Mouse (Mus musculus) forebrain, embryonic 16.5 days (tissue): ENCODE measurements at regions not wholly inside any gene's neighbourhood (a gene's known extent, or its start where the extent isn't known, plus 50 kb on each side); places are given as distances from the start of the nearest gene placed in this dataset.
A peak's percentile ranks its signal among the peaks of the same experiment; 100 is the strongest.

Experiments used
- ATAC-seq: fragments of 200-750 bp; cut with Nextera tagmentation; 2 replicates; pipeline ENCODE4 v1.8.0; 2017; ENCODE audit warnings: mild to moderate bottlenecking, moderate library complexity
- H3K27ac ChIP-seq: fragments of 300-500 bp; sonication (generic); 2 replicates; pipeline ENCODE4 v1.5.1; 2014; ENCODE audit warnings: low read length, control low read depth
- H3K27me3 ChIP-seq: fragments of 300-500 bp; sonication (generic); replicated peaks from 2 replicates; pipeline ENCODE4 v1.6.1; 2014; ENCODE audit warnings: low read length; ENCODE audit not compliant: control insufficient read depth, insufficient read depth
- H3K36me3 ChIP-seq: fragments of 300-500 bp; sonication (generic); 2 replicates; pipeline ENCODE4 v1.6.1; 2014; ENCODE audit not compliant: control insufficient read depth, insufficient read depth
- H3K4me1 ChIP-seq: fragments of 300-500 bp; sonication (generic); replicated peaks from 2 replicates; pipeline ENCODE4 v1.6.1; 2014; ENCODE audit warnings: low read length; ENCODE audit not compliant: control insufficient read depth, insufficient read depth
- H3K4me2 ChIP-seq: fragments of 300-500 bp; sonication (generic); 2 replicates; pipeline ENCODE4 v1.6.1; 2014; ENCODE audit warnings: mild to moderate bottlenecking, low read length, control low read depth
- H3K4me3 ChIP-seq: fragments of 300-500 bp; sonication (generic); replicated peaks from 2 replicates; pipeline ENCODE4 v1.5.1; 2014; ENCODE audit warnings: mild to moderate bottlenecking, low read length, control low read depth
- H3K9ac ChIP-seq: fragments of 300-500 bp; sonication (generic); replicated peaks from 2 replicates; pipeline ENCODE4 v1.6.1; 2014; ENCODE audit warnings: low read depth, low read length, control low read depth
- H3K9me3 ChIP-seq: fragments of 300-500 bp; sonication (generic); 2 replicates; pipeline ENCODE4 v1.6.1; 2016; ENCODE audit warnings: low read length; ENCODE audit not compliant: control insufficient read depth
- WGBS: fragments of 180-500 bp; shearing (Covaris S2); extraction: QIAGEN DNeasy Blood & Tissue Kit; methylation state at CpG from one replicate; pipeline ENCODE4 v1.1.7; 2014; 5-methylcytosine and 5-hydroxymethylcytosine counted together

GRCm38 (mm10) chr1:137204371-137204770 lies 244.1 kb upstream of the Nr5a2 start:
- no peaks in the 10 kb centered on the region for H3K27me3 ChIP-seq
- no peaks in the 10 kb centered on the region for H3K36me3 ChIP-seq
- no peak overlapping the region for H3K27ac ChIP-seq
- H3K4me2 ChIP-seq = no peak overlapping the region
- no peaks in the 10 kb centered on the region for H3K9me3 ChIP-seq
- H3K9ac ChIP-seq = no peak overlapping the region
- no peaks in the 10 kb centered on the region for H3K4me1 ChIP-seq
- no peak overlapping the region for H3K4me3 ChIP-seq
- WGBS = 88% methylated on average over 7 of the region's 7 CpGs
- no peak for ATAC-seq

- Histone ChIP-seq H3K27me3 (no peaks in the 10 kb centered on the region), H3K9me3 (no peaks in the 10 kb centered on the region), H3K9ac (no peak overlapping the region), H3K4me3 (no peak overlapping the region), H3K27ac (no peak overlapping the region), H3K36me3 (no peaks in the 10 kb centered on the region), H3K4me2 (no peak overlapping the region), H3K4me1 (no peaks in the 10 kb centered on the region)
- no peak for ATAC-seq
- 89% methylated on average over 8 of the region's 8 CpGs for WGBS
Measured at GRCm38 (mm10) chr1:137203512-137203911, 243.3 kb upstream of the Nr5a2 start.

DNA sequence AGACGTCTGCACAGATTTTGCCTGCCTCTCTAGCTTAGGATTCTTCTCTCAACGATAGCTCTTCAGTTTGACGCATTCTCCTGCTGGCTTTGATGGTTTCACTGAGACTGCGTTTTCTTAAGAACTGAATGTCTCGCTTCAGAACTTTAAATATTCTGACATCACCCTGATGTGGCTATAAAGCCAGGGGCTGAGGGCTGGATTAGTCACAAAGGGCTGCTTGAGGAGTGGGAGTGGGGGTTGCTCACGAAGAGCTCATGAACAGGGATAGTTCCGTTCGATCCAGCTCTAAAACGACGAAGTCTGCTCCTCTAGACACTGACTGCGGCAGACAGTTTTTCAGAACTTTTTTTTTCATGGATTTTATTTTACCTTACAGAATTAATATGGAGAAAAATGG lies 240.7 kb upstream of the Nr5a2 start:
- H3K4me1 ChIP-seq = no peaks in the 10 kb centered on the region
- ATAC-seq = peak; percentile 67; the same call in 1 of the 2 replicates
- no peak overlapping the region for H3K4me3 ChIP-seq
- H3K36me3 ChIP-seq = no peaks in the 10 kb centered on the region
- no peak overlapping the region for H3K27ac ChIP-seq
- no peak overlapping the region for H3K9ac ChIP-seq
- 26% methylated on average over 11 of the region's 11 CpGs for WGBS
- H3K27me3 ChIP-seq = no peaks in the 10 kb centered on the region
- no peak overlapping the region for H3K4me2 ChIP-seq
- no peaks in the 10 kb centered on the region for H3K9me3 ChIP-seq

- ATAC-seq = no peak
- Histone ChIP-seq H3K9me3 (no peaks in the 10 kb centered on the region), H3K27me3 (no peaks in the 10 kb centered on the region), H3K9ac (no peak overlapping the region), H3K36me3 (no peaks in the 10 kb centered on the region), H3K27ac (no peak overlapping the region), H3K4me1 (no peaks in the 10 kb centered on the region), H3K4me3 (no peak overlapping the region), H3K4me2 (no peak overlapping the region)
Measured at GRCm38 (mm10) chr1:137195962-137196361, 235.7 kb upstream of the Nr5a2 start.

- H3K27me3 ChIP-seq = no peaks in the 10 kb centered on the region
- H3K9me3 ChIP-seq = no peaks in the 10 kb centered on the region
- H3K4me1 ChIP-seq = no peaks in the 10 kb centered on the region
- no peaks in the 10 kb centered on the region for H3K36me3 ChIP-seq
- H3K4me2 ChIP-seq = no peak overlapping the region
- 55% methylated on average over 3 of the region's 3 CpGs for WGBS
- ATAC-seq = no peak
- no peak overlapping the region for H3K4me3 ChIP-seq
- no peak overlapping the region for H3K27ac ChIP-seq
- H3K9ac ChIP-seq = no peak overlapping the region
Measured at GRCm38 (mm10) chr1:137195065-137195620, 234.9 kb upstream of the Nr5a2 start.

DNA sequence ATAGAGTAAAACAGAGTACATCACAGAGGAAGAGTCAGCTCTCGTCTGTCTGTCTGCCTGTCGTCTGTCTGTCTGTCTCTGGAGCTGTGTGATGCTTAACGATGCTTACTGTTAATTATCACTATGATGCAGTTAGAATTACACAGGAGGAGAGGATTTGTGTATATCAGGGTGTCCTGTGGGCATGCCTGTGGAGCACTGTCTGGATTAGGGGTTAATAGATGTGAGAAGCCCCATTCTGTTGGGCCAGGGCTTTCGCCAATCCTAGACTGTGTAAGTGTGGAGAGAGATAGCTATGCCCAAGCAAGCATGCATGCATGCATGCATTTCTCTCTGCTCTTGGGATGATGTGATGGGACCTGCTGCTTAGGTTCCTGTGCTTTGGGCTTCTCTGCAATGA lies 218.0 kb upstream of the Nr5a2 start:
- H3K27me3 ChIP-seq = no peaks in the 10 kb centered on the region
- no peaks in the 10 kb centered on the region for H3K9me3 ChIP-seq
- no peak overlapping the region for H3K4me3 ChIP-seq
- H3K9ac ChIP-seq = no peak overlapping the region
- 90% methylated on average over 4 of the region's 4 CpGs for WGBS
- 0 out of 2 replicates have a peak, but pooled peaks cover 2% of the 10 kb centered on the region for H3K4me1 ChIP-seq
- H3K27ac ChIP-seq = no peak overlapping the region
- H3K36me3 ChIP-seq = no peaks in the 10 kb centered on the region
- ATAC-seq = no peak
- no peak overlapping the region for H3K4me2 ChIP-seq

DNA sequence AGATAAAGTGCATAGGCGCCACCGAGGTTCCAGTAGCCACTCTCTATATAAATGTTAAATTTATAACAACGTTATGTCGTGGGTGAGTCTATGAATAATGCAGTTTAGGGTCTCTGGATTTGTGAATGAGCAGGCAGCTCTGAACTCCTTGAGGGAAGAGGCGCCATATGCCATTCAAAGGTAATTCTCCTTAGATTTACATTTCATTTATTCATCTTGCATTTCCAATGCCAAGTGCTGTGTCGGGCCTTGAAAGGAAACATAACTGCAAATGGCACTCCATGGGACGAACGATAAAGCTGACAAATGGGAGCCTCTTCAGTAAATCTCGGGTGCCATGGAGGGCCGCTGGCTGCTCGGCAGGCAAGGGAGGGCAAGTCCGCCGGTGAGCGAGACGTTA lies 216.4 kb upstream of the Nr5a2 start:
- WGBS = 52% methylated on average over 15 of the region's 15 CpGs
- peak overlapping the region; percentile 10; the same call in 1 of the 2 replicates for H3K4me2 ChIP-seq
- H3K4me3 ChIP-seq = no peak overlapping the region
- H3K36me3 ChIP-seq = no peaks in the 10 kb centered on the region
- H3K9ac ChIP-seq = no peak overlapping the region
- ATAC-seq = peak; percentile 55
- H3K27me3 ChIP-seq = no peaks in the 10 kb centered on the region
- no peaks in the 10 kb centered on the region for H3K9me3 ChIP-seq
- H3K27ac ChIP-seq = no peak overlapping the region; the same call in 1 of the 2 replicates
- H3K4me1 ChIP-seq = 0 out of 2 replicates have a peak, but pooled peaks cover 2% of the 10 kb centered on the region

DNA sequence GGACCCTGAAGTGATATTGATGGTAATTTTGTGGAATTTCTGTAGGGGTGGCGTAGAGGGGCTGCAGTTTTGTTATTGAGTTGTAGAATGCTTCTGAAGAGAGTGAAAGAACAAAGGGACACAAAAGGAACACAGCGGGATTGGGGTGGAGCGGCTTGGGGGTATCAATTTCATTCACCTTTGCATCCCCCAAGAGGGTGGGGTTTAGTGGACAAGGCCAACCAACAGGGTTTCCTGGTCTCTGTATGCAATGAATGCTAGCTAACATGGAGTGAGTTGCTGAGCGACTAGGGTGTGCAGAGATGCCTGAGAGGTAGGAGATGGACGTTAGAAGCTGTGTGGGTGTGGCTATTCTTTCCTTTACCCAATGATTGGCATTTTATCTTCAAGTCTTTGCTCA lies 213.8 kb upstream of the Nr5a2 start:
- WGBS = 29% methylated on average over 5 of the region's 5 CpGs
- Histone ChIP-seq H3K9me3 (no peaks in the 10 kb centered on the region), H3K27me3 (no peaks in the 10 kb centered on the region), H3K9ac (no peak overlapping the region), H3K4me2 (no peak overlapping the region), H3K36me3 (no peaks in the 10 kb centered on the region), H3K27ac (no peak overlapping the region), H3K4me1 (0 out of 2 replicates have a peak, but pooled peaks cover 2% of the 10 kb centered on the region), H3K4me3 (no peak overlapping the region)
- ATAC-seq = no peak

DNA sequence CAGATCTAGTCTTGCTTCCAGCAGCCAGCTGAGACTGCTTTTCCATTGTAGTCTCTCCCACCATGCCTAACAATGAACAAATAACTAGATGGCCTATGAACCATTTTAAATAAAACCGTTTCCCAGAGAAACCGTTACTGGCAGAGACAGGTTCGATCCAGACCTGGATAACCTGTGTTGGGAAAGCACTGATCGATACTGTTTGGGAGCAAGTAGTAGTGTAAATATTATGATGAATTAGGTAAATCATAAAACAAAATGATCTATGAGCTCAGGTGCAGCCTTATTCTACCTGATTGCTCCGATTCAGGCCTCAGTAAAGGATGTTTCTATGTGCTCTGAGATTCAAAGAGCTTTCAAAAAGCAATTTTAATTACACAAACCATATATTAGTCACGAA lies 211.9 kb upstream of the Nr5a2 start:
- H3K4me3 ChIP-seq = no peak overlapping the region
- H3K4me1 ChIP-seq = 0 out of 2 replicates have a peak, but pooled peaks cover 2% of the 10 kb centered on the region
- no peak overlapping the region for H3K4me2 ChIP-seq
- no peak for ATAC-seq
- no peak overlapping the region for H3K27ac ChIP-seq
- no peak overlapping the region for H3K9ac ChIP-seq
- 86% methylated on average over 6 of the region's 6 CpGs for WGBS
- H3K9me3 ChIP-seq = no peaks in the 10 kb centered on the region
- H3K36me3 ChIP-seq = no peaks in the 10 kb centered on the region
- H3K27me3 ChIP-seq = no peaks in the 10 kb centered on the region

- no peak for ATAC-seq
- Histone ChIP-seq H3K4me1 (no peaks in the 10 kb centered on the region), H3K9ac (no peak overlapping the region), H3K4me3 (no peak overlapping the region), H3K9me3 (no peaks in the 10 kb centered on the region), H3K36me3 (no peaks in the 10 kb centered on the region), H3K27ac (no peak overlapping the region), H3K4me2 (no peak overlapping the region), H3K27me3 (no peaks in the 10 kb centered on the region)
- WGBS = 77% methylated on average over 5 of the region's 5 CpGs
Measured at GRCm38 (mm10) chr1:137171451-137171850, 211.2 kb upstream of the Nr5a2 start.
